ENCODE assay signal across 9 mouse cellular contexts in genomic region chr4:105403169-105403568, GRCm38 (mm10).
DNase-seq lines count a peak whose midpoint lies in the region; ATAC-seq lines count a peak whose summit lies in the region.
"Had no signal": no experiment of that assay in that cellular context is flagged by ENCODE, and none has a peak within 500 bp of the region (broad histone marks: within the 10 kb centered on the region; RNA-seq: fewer than 3 reads in every experiment).

No protein-coding gene starts in this region.

- WGBS in heart, embryonic 15.5 days = 14% methylated on average over 3 of the region's 3 CpGs
- WGBS in intestine, embryonic 15.5 days = 30% methylated on average over 3 of the region's 3 CpGs

- H3K4me1 ChIP-seq in heart, embryonic 15.5 days (replicated peaks) = peaks cover 17% of the 10 kb centered on the region
- H3K4me1 ChIP-seq in intestine, embryonic 15.5 days (replicated peaks) = 0 out of 2 replicates have a peak, but pooled peaks cover 3% of the 10 kb centered on the region

- no peaks in the 10 kb centered on the region for H3K36me3 ChIP-seq in heart, embryonic 15.5 days
- H3K36me3 ChIP-seq in intestine, embryonic 15.5 days = no peaks in the 10 kb centered on the region

- ATAC-seq in heart, embryonic 15.5 days (replicated peaks; ENCODE audit: insufficient number of reproducible peaks, insufficient read depth, low FRiP score, low read depth) = peak; percentile 69
- ATAC-seq in intestine, embryonic 15.5 days = no peak; the same call in 1 of the 2 replicates

- peak; percentile 20 for DNase-seq in ovary, postnatal 36 days (ENCODE audit: low spot score)
- no peak for DNase-seq in ovary, postnatal 14 days (ENCODE audit: low spot score)
- peak; percentile 89 to 90 for DNase-seq in kidney, postnatal 25 days
- DNase-seq in yolk sac, embryonic 10.5 days (ENCODE audit: low spot score) = peak; percentile 60
- no peak for DNase-seq in right cerebral cortex, postnatal 36 days (ENCODE audit: low spot score in 2 of 2)
- DNase-seq in frontal cortex, postnatal 25 days (ENCODE audit: low spot score in 2 of 2) = no peak
- DNase-seq: gastrocnemius, postnatal 36 days had no signal

- peak overlapping the region; percentile 53 for H3K27ac ChIP-seq in heart, embryonic 15.5 days
- no peak overlapping the region for H3K27ac ChIP-seq in intestine, embryonic 15.5 days

- H3K27me3 ChIP-seq in heart, embryonic 15.5 days = no peaks in the 10 kb centered on the region
- no peaks in the 10 kb centered on the region for H3K27me3 ChIP-seq in intestine, embryonic 15.5 days (replicated peaks)

- no peak overlapping the region for H3K9ac ChIP-seq in heart, embryonic 15.5 days
- H3K9ac ChIP-seq in intestine, embryonic 15.5 days = no peak overlapping the region

- no peak overlapping the region for H3K4me3 ChIP-seq in heart, embryonic 15.5 days
- no peak overlapping the region for H3K4me3 ChIP-seq in intestine, embryonic 15.5 days (replicated peaks)

- no peaks in the 10 kb centered on the region for H3K9me3 ChIP-seq in heart, embryonic 15.5 days (replicated peaks)
- H3K9me3 ChIP-seq in intestine, embryonic 15.5 days = no peaks in the 10 kb centered on the region

- no peak overlapping the region for H3K4me2 ChIP-seq in heart, embryonic 15.5 days
- H3K4me2 ChIP-seq in intestine, embryonic 15.5 days (replicated peaks) = no peak overlapping the region

Comparison
In these comparisons a context has a peak if more than half of its experiments do, and no peak if none do; other contexts are left out.
1. DNase-seq: peak in ovary, postnatal 36 days (single experiment), kidney, postnatal 25 days (2 of 2) and yolk sac, embryonic 10.5 days (single experiment); none in ovary, postnatal 14 days (single experiment), right cerebral cortex, postnatal 36 days (0 of 2) and frontal cortex, postnatal 25 days (0 of 2).